Mouse (Mus musculus) intestine, postnatal 0 days (tissue): Measurements from ENCODE around the gene Zfp385c. TPM values are rescaled to one million over a fixed set of nuclear protein-coding genes. Genes with fewer than 3 reads are reported as not detected.

Experiments used
- ATAC-seq: fragments of 200-750 bp; cut with Nextera tagmentation; 2 replicates; pipeline ENCODE4 v1.8.0; 2017; ENCODE audit warnings: mild to moderate bottlenecking, moderate TSS enrichment, moderate library complexity
- H3K27ac ChIP-seq: fragments of 300-500 bp; sonication (generic); 2 replicates; pipeline ENCODE4 v1.5.1; 2014; ENCODE audit warnings: mild to moderate bottlenecking, low read depth, low read length, moderate library complexity
- H3K27me3 ChIP-seq: fragments of 300-500 bp; sonication (generic); replicated peaks from 2 replicates; pipeline ENCODE4 v1.6.1; 2014; ENCODE audit warnings: low read length, mixed read lengths; ENCODE audit not compliant: control insufficient read depth, insufficient read depth
- H3K36me3 ChIP-seq: fragments of 300-500 bp; sonication (generic); 2 replicates; pipeline ENCODE4 v1.6.1; 2014; ENCODE audit warnings: mild to moderate bottlenecking, moderate library complexity; ENCODE audit not compliant: control insufficient read depth, insufficient read depth
- H3K4me1 ChIP-seq: fragments of 300-500 bp; sonication (generic); replicated peaks from 2 replicates; pipeline ENCODE4 v1.6.1; 2014; ENCODE audit warnings: antibody characterized with exemption, low read length, mixed read lengths; ENCODE audit not compliant: control insufficient read depth, insufficient read depth
- H3K4me2 ChIP-seq: fragments of 300-500 bp; sonication (generic); replicated peaks from 2 replicates; pipeline ENCODE4 v1.6.1; 2014; ENCODE audit warnings: low read depth, mild to moderate bottlenecking, moderate library complexity
- H3K4me3 ChIP-seq: fragments of 300-500 bp; sonication (generic); 2 replicates; pipeline ENCODE4 v1.5.1; 2014; ENCODE audit warnings: low read depth, low read length
- H3K9ac ChIP-seq: fragments of 300-500 bp; sonication (generic); 2 replicates; pipeline ENCODE4 v1.6.1; 2014; ENCODE audit warnings: mild to moderate bottlenecking, low read depth, low read length
- H3K9me3 ChIP-seq: fragments of 300-500 bp; sonication (generic); 2 replicates; pipeline ENCODE4 v1.6.1; 2016; ENCODE audit warnings: mixed run types; ENCODE audit not compliant: control insufficient read depth
- CTCF ChIP-seq: sonication (generic); IDR thresholded peaks from 2 replicates; pipeline ENCODE4 v1.5.1; 2016; ENCODE audit warnings: low read depth, mild to moderate bottlenecking, control low read depth, antibody characterized with exemption, moderate library complexity
- WGBS: fragments of 180-500 bp; shearing (Covaris S2); extraction: QIAGEN DNeasy Blood & Tissue Kit; methylation state at CpG from one replicate; pipeline ENCODE4 v1.1.7; 2014; 5-methylcytosine and 5-hydroxymethylcytosine counted together
- polyA plus RNA-seq: library from polyadenylated mRNA; unstranded; fragments of >200 nt; fragmentation: Nextera tagmentation; extraction: Ambion mirVana; gene quantifications from 2 replicates; pipeline ENCODE4 v1.2.1, GENCODE M21; 2015

Zfp385c gene
- polyA plus RNA-seq, 1 experiment from 2014 or later: 0.09 TPM

DNA sequence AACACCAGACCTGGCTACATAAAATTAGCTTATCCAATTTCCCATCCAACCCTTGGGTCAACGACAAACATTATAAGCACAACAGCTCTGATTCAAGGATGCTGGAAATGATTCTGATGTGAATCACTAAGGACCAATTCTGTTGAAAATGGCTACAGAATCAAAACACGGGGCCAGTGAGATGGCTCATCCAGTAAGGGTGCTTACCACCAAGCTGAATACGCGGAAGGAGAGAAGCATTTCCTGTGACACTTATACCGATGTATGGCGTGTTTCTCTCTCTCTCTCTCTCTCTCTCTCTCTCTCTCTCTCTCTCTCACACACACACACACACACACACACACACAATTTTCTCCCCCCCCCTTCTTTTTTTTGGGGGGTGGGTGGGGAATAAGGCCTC lies 85.1 kb downstream of the Zfp385c start:
- no peak overlapping the region for H3K4me3 ChIP-seq
- no peaks in the 10 kb centered on the region for H3K27me3 ChIP-seq
- H3K9me3 ChIP-seq: no peaks in the 10 kb centered on the region
- ATAC-seq: no peak
- H3K9ac ChIP-seq: no peak overlapping the region
- no peak overlapping the region for H3K4me2 ChIP-seq
- H3K36me3 ChIP-seq: peaks cover 12% of the 10 kb centered on the region; the same call in 1 of the 2 replicates
- TF ChIP-seq CTCF: no peak
- no peaks in the 10 kb centered on the region for H3K4me1 ChIP-seq
- 87% methylated on average over 6 of the region's 6 CpGs for WGBS
- H3K27ac ChIP-seq: no peak overlapping the region

DNA sequence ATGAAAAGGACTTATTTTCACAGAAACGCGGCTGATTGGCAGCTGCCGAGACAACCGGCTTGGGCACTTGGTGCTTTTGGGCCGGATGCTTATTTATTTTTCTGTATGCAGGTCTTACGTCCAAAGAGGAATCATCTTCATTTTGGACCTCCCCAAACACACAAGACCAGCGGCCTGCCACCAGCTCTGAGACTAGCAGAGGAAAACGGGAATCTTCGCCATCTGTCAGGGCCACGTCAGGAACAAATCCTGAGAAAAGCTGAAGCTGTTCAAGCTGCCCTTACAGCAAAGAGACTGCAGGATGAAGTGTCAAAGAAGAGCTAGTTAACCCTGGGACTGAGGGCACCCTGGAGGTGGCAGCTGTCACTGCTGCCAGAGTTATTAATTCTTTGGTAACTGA lies 86.8 kb downstream of the Zfp385c start:
- Histone ChIP-seq H3K4me2 (no peak overlapping the region), H3K9me3 (no peaks in the 10 kb centered on the region), H3K9ac (no peak overlapping the region), H3K27me3 (no peaks in the 10 kb centered on the region), H3K27ac (no peak overlapping the region), H3K4me1 (no peaks in the 10 kb centered on the region), H3K36me3 (peaks cover 13% of the 10 kb centered on the region; the same call in 1 of the 2 replicates), H3K4me3 (no peak overlapping the region)
- no peak for ATAC-seq
- WGBS: 88% methylated on average over 10 of the region's 10 CpGs
- TF ChIP-seq CTCF: no peak

DNA sequence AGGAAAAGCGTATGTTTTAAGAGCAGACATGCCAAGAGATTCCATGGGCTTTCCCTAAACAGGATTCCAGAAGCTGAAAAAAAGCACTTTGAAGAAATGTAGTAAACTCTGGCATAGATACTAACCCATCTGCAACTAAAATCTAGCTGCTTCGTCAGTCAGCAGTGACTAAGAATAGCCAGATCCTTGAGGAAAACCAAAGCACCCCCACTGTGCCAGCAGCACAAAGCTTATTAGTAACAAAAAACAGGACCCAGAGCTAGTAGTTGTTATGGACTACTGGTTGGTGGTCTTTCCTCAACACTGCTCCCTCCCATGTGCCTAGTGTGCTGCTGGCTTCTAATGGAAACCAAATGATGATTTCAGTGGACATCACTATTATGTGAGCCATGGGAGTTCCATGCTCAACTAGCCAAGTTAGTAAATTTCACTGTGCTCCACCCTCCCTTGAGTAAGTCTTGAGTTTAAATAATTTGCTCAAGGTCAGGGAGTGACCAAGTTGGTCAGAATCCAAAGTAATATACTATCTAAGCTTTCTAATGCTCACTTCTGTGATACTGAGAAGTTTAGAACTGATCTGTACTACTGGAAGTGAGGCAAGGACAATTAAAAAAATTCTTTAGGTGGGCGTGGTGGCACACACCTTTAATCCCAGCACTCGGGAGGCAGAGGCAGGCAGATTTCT lies 87.8 kb downstream of the Zfp385c start:
- Histone ChIP-seq H3K4me3 (no peak overlapping the region), H3K36me3 (peaks cover 23% of the 10 kb centered on the region), H3K4me2 (no peak overlapping the region), H3K27ac (no peak overlapping the region), H3K9me3 (no peaks in the 10 kb centered on the region), H3K9ac (no peak overlapping the region), H3K27me3 (no peaks in the 10 kb centered on the region), H3K4me1 (no peaks in the 10 kb centered on the region)
- no peak for TF ChIP-seq CTCF
- WGBS: 78% methylated on average over 4 of the region's 4 CpGs
- no peak for ATAC-seq

DNA sequence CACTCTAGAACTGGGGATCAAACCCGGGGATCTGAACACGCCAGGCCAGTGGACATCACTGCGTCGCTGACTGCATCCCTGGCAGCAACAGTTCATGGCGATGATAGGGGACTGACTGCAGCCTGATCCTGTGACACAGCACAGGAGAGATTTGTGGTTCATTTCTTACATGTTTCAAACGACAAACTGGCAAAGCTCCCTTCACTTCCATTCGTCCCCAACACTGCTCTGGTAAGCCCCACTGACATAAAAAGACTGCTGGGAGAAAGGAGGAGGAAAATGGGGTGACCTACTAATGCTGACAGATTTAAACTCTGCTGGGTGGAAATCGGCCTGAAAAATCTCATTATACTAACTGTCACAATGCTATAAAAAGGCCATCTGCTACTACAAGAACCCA lies 88.4 kb downstream of the Zfp385c start:
- no peak for TF ChIP-seq CTCF
- Histone ChIP-seq H3K36me3 (peaks cover 29% of the 10 kb centered on the region), H3K27me3 (no peaks in the 10 kb centered on the region), H3K9me3 (no peaks in the 10 kb centered on the region), H3K4me1 (no peaks in the 10 kb centered on the region), H3K4me2 (no peak overlapping the region), H3K4me3 (no peak overlapping the region), H3K27ac (no peak overlapping the region), H3K9ac (no peak overlapping the region)
- 81% methylated on average over 8 of the region's 8 CpGs for WGBS
- no peak for ATAC-seq

DNA sequence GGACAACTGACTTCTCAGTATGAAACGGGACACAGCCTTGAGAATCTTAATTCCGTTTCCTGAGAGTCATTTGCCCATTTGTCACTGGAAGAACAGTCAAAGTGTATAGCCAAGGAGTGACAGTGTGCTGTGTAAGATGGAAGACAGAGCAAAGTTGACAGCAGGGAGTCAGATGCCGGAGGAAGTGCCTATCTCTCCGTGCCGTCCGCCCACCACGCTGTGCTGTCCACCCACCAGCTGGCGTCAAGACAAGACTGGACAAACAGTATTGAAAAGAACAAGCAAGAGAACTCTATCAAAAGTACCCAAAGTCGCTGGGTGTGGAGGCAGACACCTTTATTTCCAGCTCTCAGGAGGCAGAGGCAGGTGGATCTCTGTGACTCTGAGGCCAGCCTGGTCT lies 89.1 kb downstream of the Zfp385c start:
- TF ChIP-seq CTCF: no peak
- H3K27me3 ChIP-seq: no peaks in the 10 kb centered on the region
- H3K4me1 ChIP-seq: no peaks in the 10 kb centered on the region
- H3K27ac ChIP-seq: no peak overlapping the region
- no peak overlapping the region for H3K4me3 ChIP-seq
- H3K36me3 ChIP-seq: peaks cover 36% of the 10 kb centered on the region
- no peak for ATAC-seq
- H3K9me3 ChIP-seq: no peaks in the 10 kb centered on the region
- no peak overlapping the region for H3K9ac ChIP-seq
- H3K4me2 ChIP-seq: no peak overlapping the region
- 82% methylated on average over 9 of the region's 9 CpGs for WGBS

DNA sequence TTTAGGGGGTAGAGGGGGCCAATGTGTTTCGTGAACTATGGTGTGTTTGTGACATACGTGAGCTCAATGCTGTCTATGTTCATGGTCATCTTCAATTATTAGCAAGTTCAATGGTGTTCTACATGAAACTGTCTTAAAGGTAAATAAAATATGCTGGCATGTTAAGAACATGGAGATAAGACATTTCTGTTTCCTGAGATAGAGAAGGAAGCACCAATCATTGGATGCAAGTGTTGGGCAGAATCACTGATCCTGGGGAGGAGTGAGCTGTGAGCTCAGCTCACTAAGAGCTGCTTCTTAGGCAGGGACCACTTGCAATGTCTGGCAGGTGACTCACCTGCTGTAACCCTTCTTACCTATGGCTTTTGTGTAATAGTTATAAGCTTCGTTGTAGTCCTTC lies 90.9 kb downstream of the Zfp385c start:
- Histone ChIP-seq H3K4me3 (no peak overlapping the region), H3K27ac (no peak overlapping the region), H3K4me1 (no peaks in the 10 kb centered on the region), H3K27me3 (no peaks in the 10 kb centered on the region), H3K36me3 (peaks cover 50% of the 10 kb centered on the region), H3K9ac (no peak overlapping the region), H3K4me2 (no peak overlapping the region), H3K9me3 (no peaks in the 10 kb centered on the region)
- TF ChIP-seq CTCF: no peak
- no peak for ATAC-seq
- 94% methylated on average over 3 of the region's 3 CpGs for WGBS
